9 mouse cellular contexts compared by ENCODE assay signal in genomic region chrX:101486487-101487152, GRCm38 (mm10). TPM values are rescaled to one million over a fixed set of nuclear protein-coding genes. Genes with fewer than 3 reads are reported as not detected.
DNase-seq lines count a peak whose midpoint lies in the region; ATAC-seq and TF ChIP-seq lines count a peak whose summit lies in the region.
"Not testable (repeated sequence)": the region's sequence is repeated elsewhere in the genome, so short reads cannot be mapped to it uniquely, and the experiment has no call there.
"Had no signal": no experiment of that assay in that cellular context is flagged by ENCODE, and none has a peak within 500 bp of the region (broad histone marks: within the 10 kb centered on the region; RNA-seq: fewer than 3 reads in every experiment).

No protein-coding gene starts in this region.

- intact Hi-C loops in heart, postnatal 36 days (cut with DNase I) = loop anchor here (2.0 kb wide), 1 partner anchor 58 kb away; the partner anchor contains the start of gene Nono

- TF ChIP-seq CTCF in G1E (IDR thresholded peaks at IDR 0.05; ENCODE audit: low read depth, low read length) = peak; percentile 56
- peak; percentile 86 for TF ChIP-seq CTCF in lung, embryonic 14.5 days (IDR thresholded peaks at IDR 0.05; ENCODE audit: low read depth)
- peak; percentile 72 for TF ChIP-seq CTCF in thymus, adult 2 months (IDR thresholded peaks at IDR 0.05; ENCODE audit: borderline replicate concordance, control insufficient read depth, extremely low read depth, insufficient read depth, low read length, poor library complexity)

- not testable (repeated sequence) for H3K4me3 ChIP-seq in G1E (ENCODE audit: low read depth, low read length); forebrain, embryonic 13.5 days; lung, embryonic 14.5 days (ENCODE audit: low read depth, low read length); thymus, adult 2 months (ENCODE audit: control insufficient read depth, insufficient read depth, low read length)

- not testable (repeated sequence) for H3K36me3 ChIP-seq in G1E (replicated peaks); forebrain, embryonic 13.5 days (ENCODE audit: poor library complexity, severe bottlenecking); lung, embryonic 14.5 days (ENCODE audit: insufficient read depth); thymus, adult 2 months (ENCODE audit: control insufficient read depth, insufficient read depth, low read length)

- not testable (repeated sequence) for H3K4me1 ChIP-seq in G1E (ENCODE audit: insufficient read depth, low read depth, low read length); forebrain, embryonic 13.5 days; lung, embryonic 14.5 days (ENCODE audit: insufficient read depth); thymus, adult 2 months (replicated peaks; ENCODE audit: control insufficient read depth, insufficient read depth, low read length)

- ATAC-seq in G1E (ENCODE audit: extremely low read depth, insufficient number of reproducible peaks, low FRiP score, poor library complexity, severe bottlenecking); lung, embryonic 14.5 days (ENCODE audit: insufficient read depth): not testable (repeated sequence)
- ATAC-seq in forebrain, embryonic 13.5 days = peak; percentile 77

- not testable (repeated sequence) for TF ChIP-seq POLR2A in thymus, adult 2 months (IDR thresholded peaks at IDR 0.05; ENCODE audit: control insufficient read depth, extremely low read depth, insufficient read depth, low read length, poor library complexity)

- WGBS in forebrain, embryonic 13.5 days = 27% methylated on average over 11 of the region's 12 CpGs
- 21% methylated on average over 10 of the region's 12 CpGs for WGBS in lung, embryonic 14.5 days
- WGBS in thymus, adult 2 months = 33% methylated on average over 11 of the region's 12 CpGs

- H3K9ac ChIP-seq in forebrain, embryonic 13.5 days; lung, embryonic 14.5 days: not testable (repeated sequence)

- not testable (repeated sequence) for H3K4me2 ChIP-seq in forebrain, embryonic 13.5 days; lung, embryonic 14.5 days

- H3K27me3 ChIP-seq in G1E (ENCODE audit: insufficient read depth, low read length); forebrain, embryonic 13.5 days; lung, embryonic 14.5 days (ENCODE audit: insufficient read depth, low read length); thymus, adult 2 months (ENCODE audit: control insufficient read depth, insufficient read depth, low read length): not testable (repeated sequence)

- H3K27ac ChIP-seq in forebrain, embryonic 13.5 days; lung, embryonic 14.5 days (ENCODE audit: low read depth); thymus, adult 2 months (ENCODE audit: control insufficient read depth, insufficient read depth, low read length): not testable (repeated sequence)

- H3K9me3 ChIP-seq in G1E (replicated peaks); forebrain, embryonic 13.5 days (replicated peaks); lung, embryonic 14.5 days (ENCODE audit: low read depth, low read length): not testable (repeated sequence)

- not testable (repeated sequence) for DNase-seq in G1E (ENCODE audit: low spot score)
- DNase-seq in cerebellum, adult 11 months = peak; percentile 39
- DNase-seq in heart, postnatal 36 days = peak; percentile 25 to 43
- peak; percentile 8 to 49 for DNase-seq in layer of hippocampus, adult 8-10 months (ENCODE audit: low spot score in 2 of 2)
- DNase-seq in lung, embryonic 14.5 days = peak; percentile 77
- peak; percentile 6 for DNase-seq in ovary, postnatal 14 days (ENCODE audit: low spot score)
- DNase-seq in thymus, adult 2 months = peak; percentile 43

RNA-seq across cellular contexts. Expression of gene Itgb1bp2, which starts 37.7 kb away (rescaled TPM):
- total RNA-seq in G1E (2014; fragmentation: Nextera tagmentation) = 2.2 and 5.7 TPM in 2 replicates
- total RNA-seq in G1E (2017) = 1.5 and 2.4 TPM in 2 replicates
- 0.04 and 0.13 TPM in 2 replicates for polyA plus RNA-seq in G1E (2012)
- polyA plus RNA-seq in forebrain, embryonic 13.5 days (2015; fragmentation: Nextera tagmentation; extraction: Ambion mirVana) = 2.8 and 3.1 TPM in 2 replicates
- total RNA-seq in heart, postnatal 36 days (2021) = 100 to 1,000 TPM; 184 to 237 TPM
- total RNA-seq in layer of hippocampus, adult 8-10 months (2022) = 1 to 10 TPM in 3 of 4 experiments, not detected in 1; 1.2 to 2.1 (median 1.4) TPM
- 1.6 and 3.9 TPM in 2 replicates for polyA plus RNA-seq in lung, embryonic 14.5 days (2014; fragmentation: Nextera tagmentation; extraction: Ambion mirVana)
- polyA plus RNA-seq in thymus, adult 2 months (2012; rRNA removed) = 0.87 and 8.2 TPM in 2 replicates
- polyA plus RNA-seq: macrophage had no signal

RNA-seq across cellular contexts. Expression of gene Taf1, which starts 45.9 kb away (rescaled TPM):
- total RNA-seq in G1E (2014; fragmentation: Nextera tagmentation) (141 and 150 TPM in 2 replicates), G1E (2017) (114 and 141 TPM in 2 replicates)
- 5.8 and 7.4 TPM in 2 replicates for polyA plus RNA-seq in G1E (2012)
- 18.1 and 19.5 TPM in 2 replicates for polyA plus RNA-seq in forebrain, embryonic 13.5 days (2015; fragmentation: Nextera tagmentation; extraction: Ambion mirVana)
- total RNA-seq in heart, postnatal 36 days (2021) = 10 to 100 TPM; 14.6 to 19.2 TPM
- total RNA-seq in layer of hippocampus, adult 8-10 months (2022) = 10 to 100 TPM; 44.9 to 51.7 (median 48.5) TPM
- 16.9 and 22.5 TPM in 2 replicates for polyA plus RNA-seq in lung, embryonic 14.5 days (2014; fragmentation: Nextera tagmentation; extraction: Ambion mirVana)
- 4.7 and 7.5 TPM in 2 replicates for polyA plus RNA-seq in thymus, adult 2 months (2012; rRNA removed)

RNA-seq across cellular contexts. Expression of gene Nono, which starts 57.5 kb away (rescaled TPM):
- total RNA-seq in G1E (2014; fragmentation: Nextera tagmentation) (573 and 719 TPM in 2 replicates), G1E (2017) (500 and 525 TPM in 2 replicates)
- 54.1 and 100 TPM in 2 replicates for polyA plus RNA-seq in G1E (2012)
- polyA plus RNA-seq in forebrain, embryonic 13.5 days (2015; fragmentation: Nextera tagmentation; extraction: Ambion mirVana) = 558 and 566 TPM in 2 replicates
- 10 to 100 TPM; 63.9 to 78.2 TPM for total RNA-seq in heart, postnatal 36 days (2021)
- total RNA-seq in layer of hippocampus, adult 8-10 months (2022) = 100 to 1,000 TPM; 121 to 138 (median 128) TPM
- polyA plus RNA-seq in lung, embryonic 14.5 days (2014; fragmentation: Nextera tagmentation; extraction: Ambion mirVana) = 452 and 463 TPM in 2 replicates
- polyA plus RNA-seq in thymus, adult 2 months (2012; rRNA removed) = 255 and 269 TPM in 2 replicates
